Mouse (Mus musculus): Measurements from ENCODE around the gene Ltbp4. TPM values are rescaled to one million over a fixed set of nuclear protein-coding genes. Genes with fewer than 3 reads are reported as not detected.

Gene Ltbp4
- total and polyA plus RNA-seq, 3 experiments, result 0.43 to 2.6 (median 1.5) TPM

- TF ChIP-seq BHLHE40 (IDR thresholded peaks at IDR 0.05; ENCODE audit: low read depth, low read length) (0 out of 2 replicates have a peak, but pooled peaks have one; percentile 23), MXI1 (IDR thresholded peaks at IDR 0.05; ENCODE audit: low read depth, low read length) (no peak), JUN (IDR thresholded peaks at IDR 0.05; ENCODE audit: insufficient read depth, low read depth, low read length) (no peak), ZC3H11A (IDR thresholded peaks at IDR 0.05; ENCODE audit: low read depth, low read length) (no peak), MEF2A (IDR thresholded peaks at IDR 0.05; ENCODE audit: borderline replicate concordance, low read depth, low read length) (no peak), SIN3A (IDR thresholded peaks at IDR 0.05; ENCODE audit: low read length) (peak; percentile 60), POLR2A (IDR thresholded peaks at IDR 0.05; ENCODE audit: low read depth, low read length) (peak; percentile 42), TCF12 (IDR thresholded peaks at IDR 0.05; ENCODE audit: low read depth, low read length) (peak; percentile 14; the same call in 1 of the 2 replicates), GABPA (IDR thresholded peaks at IDR 0.05; ENCODE audit: insufficient replicate concordance, low read depth, low read length) (no peak), SMC3 (IDR thresholded peaks at IDR 0.05; ENCODE audit: low read depth, low read length) (no peak), CHD2 (IDR thresholded peaks at IDR 0.05; ENCODE audit: low read length) (0 out of 2 replicates have a peak, but pooled peaks have one; percentile 47), RCOR1 (conservative IDR thresholded peaks at IDR 0.05; ENCODE audit: low read depth, low read length) (no peak), JUND (conservative IDR thresholded peaks at IDR 0.05; ENCODE audit: low read depth, low read length) (no peak), ETS1 (conservative IDR thresholded peaks at IDR 0.05; ENCODE audit: low read depth, low read length) (peak; percentile 83), NRF1 (IDR thresholded peaks at IDR 0.05; ENCODE audit: low read depth, low read length) (no peak)
- Histone ChIP-seq H3K27ac (ENCODE audit: insufficient read depth, low read depth) (peak overlapping the region; percentile 70), H3K4me3 (replicated peaks in 1 of 3; ENCODE audit: low read depth in 2 of 3, low read length in 2 of 3, poor library complexity in 1 of 3) (peak overlapping the region; percentile 50 to 66 (median 56)), H3K9me3 (replicated peaks; ENCODE audit: low read length) (no peaks in the 10 kb centered on the region), H3K27me3 (replicated peaks) (peaks cover 39% of the 10 kb centered on the region), H3K9ac (ENCODE audit: insufficient read depth, low read depth) (peak overlapping the region; percentile 50; the same call in 1 of the 2 replicates), H3K4me1 (ENCODE audit: control insufficient read depth in 1 of 2, insufficient read depth in 2 of 2) (peaks cover 4 to 37% of the 10 kb centered on the region in 2 experiments), H3K79me2 (replicated peaks; ENCODE audit: control insufficient read depth, extremely low read depth, insufficient read depth, poor library complexity, severe bottlenecking) (no peaks in the 10 kb centered on the region), H3K4me2 (ENCODE audit: insufficient read depth, low read depth, poor library complexity, severe bottlenecking) (peak overlapping the region; percentile 83), H3K36me3 (replicated peaks in 1 of 2; ENCODE audit: control insufficient read depth in 1 of 2, insufficient read depth in 1 of 2, low read length in 1 of 2) (no peaks in the 10 kb centered on the region)
- DNase-seq (ENCODE audit: extremely low read depth), result peak; percentile 97
- dilution Hi-C loops (cut with MboI; ENCODE audit: extremely low pct_ligation_motif_present, extremely low pct_unique_long_range_greater_than_20kb, low sequenced_read_pairs) (no loop called here), in situ Hi-C loops (cut with MboI; ENCODE audit: low pct_ligation_motif_present, low pct_unique_long_range_greater_than_20kb, low sequenced_read_pairs) (loop anchor here (10.0 kb wide), 1 partner anchor 194 kb away; the partner anchor contains the start of gene Hipk4)
Observed at GRCm38 (mm10) chr7:27330709-27331540, 6.6 kb downstream of the Ltbp4 start.

GRCm38 (mm10) chr7:27329981-27330380 lies 7.5 kb downstream of the Ltbp4 start:
- no peak for TF ChIP-seq EP300 (IDR thresholded peaks at IDR 0.05; ENCODE audit: low read length)
- no peak for TF ChIP-seq HCFC1 (IDR thresholded peaks at IDR 0.05; ENCODE audit: low read depth, low read length)
- no peak for TF ChIP-seq TBP (conservative IDR thresholded peaks at IDR 0.05; ENCODE audit: low read depth, low read length)
- no peak for TF ChIP-seq GABPA (IDR thresholded peaks at IDR 0.05; ENCODE audit: insufficient replicate concordance, low read depth, low read length)
- no peak for TF ChIP-seq KAT2A (IDR thresholded peaks at IDR 0.05; ENCODE audit: insufficient replicate concordance, low read length)
- no peak for TF ChIP-seq UBTF (IDR thresholded peaks at IDR 0.05; ENCODE audit: low read depth, low read length)
- TF ChIP-seq MAFK (IDR thresholded peaks at IDR 0.05; ENCODE audit: insufficient replicate concordance, low read length), result no peak
- TF ChIP-seq POLR2A (IDR thresholded peaks at IDR 0.05; ENCODE audit: low read depth, low read length), result no peak
- no peak for TF ChIP-seq RAD21 (IDR thresholded peaks at IDR 0.05; ENCODE audit: low read depth, low read length)
- TF ChIP-seq JUN (IDR thresholded peaks at IDR 0.05; ENCODE audit: insufficient read depth, low read depth, low read length), result no peak
- no peak for TF ChIP-seq USF1 (IDR thresholded peaks at IDR 0.05; ENCODE audit: low read depth, low read length)
- no peak for TF ChIP-seq CHD2 (IDR thresholded peaks at IDR 0.05; ENCODE audit: low read length)
- no peak for TF ChIP-seq ZKSCAN1 (IDR thresholded peaks at IDR 0.05; ENCODE audit: borderline replicate concordance, low read depth, low read length)
- Histone ChIP-seq H3K27me3 (replicated peaks) (peaks cover 32% of the 10 kb centered on the region), H3K9me3 (replicated peaks; ENCODE audit: low read length) (no peaks in the 10 kb centered on the region), H3K36me3 (replicated peaks in 1 of 2; ENCODE audit: control insufficient read depth in 1 of 2, insufficient read depth in 1 of 2, low read length in 1 of 2) (no peaks in the 10 kb centered on the region), H3K79me2 (replicated peaks; ENCODE audit: control insufficient read depth, extremely low read depth, insufficient read depth, poor library complexity, severe bottlenecking) (no peaks in the 10 kb centered on the region), H3K4me3 (replicated peaks in 1 of 3; ENCODE audit: low read depth in 2 of 3, low read length in 2 of 3, poor library complexity in 1 of 3) (peak overlapping the region in 2 of 3 experiments; percentile 50 to 66), H3K27ac (ENCODE audit: insufficient read depth, low read depth) (no peak overlapping the region), H3K9ac (ENCODE audit: insufficient read depth, low read depth) (no peak overlapping the region), H3K4me1 (ENCODE audit: control insufficient read depth in 1 of 2, insufficient read depth in 2 of 2) (peaks cover 4 to 37% of the 10 kb centered on the region in 2 experiments), H3K4me2 (ENCODE audit: insufficient read depth, low read depth, poor library complexity, severe bottlenecking) (peak overlapping the region; percentile 79)
- DNase-seq (ENCODE audit: extremely low read depth), result no peak
- dilution Hi-C loops (cut with MboI; ENCODE audit: extremely low pct_ligation_motif_present, extremely low pct_unique_long_range_greater_than_20kb, low sequenced_read_pairs), result no loop called here
- in situ Hi-C loops (cut with MboI; ENCODE audit: low pct_ligation_motif_present, low pct_unique_long_range_greater_than_20kb, low sequenced_read_pairs), result loop anchor here (10.0 kb wide), 1 partner anchor 195 kb away; the partner anchor contains the start of gene Hipk4
